ENCODE assay signal across 8 mouse cellular contexts in genomic region chr4:62407730-62408582, GRCm38 (mm10). TPM values are rescaled to one million over a fixed set of nuclear protein-coding genes. Genes with fewer than 3 reads are reported as not detected.
DNase-seq lines count a peak whose midpoint lies in the region; ATAC-seq and TF ChIP-seq lines count a peak whose summit lies in the region.

No protein-coding gene starts in this region.

- peak; percentile 72 for DNase-seq in adipocyte (ENCODE audit: low spot score)
- peak; percentile 48 to 56 for DNase-seq in cerebellum, postnatal 36 days
- peak; percentile 45 for DNase-seq in gastrocnemius, postnatal 10 days
- DNase-seq in induced T-regulatory cell, adult 2 months (ENCODE audit: low read depth): peak; percentile 88
- peak; percentile 47 to 48 for DNase-seq in left cerebral cortex, adult 2 months (ENCODE audit: extremely low spot score in 1 of 2, low spot score in 2 of 2)
- peak; percentile 59 to 81 for DNase-seq in right cerebral cortex, adult 2 months (ENCODE audit: low spot score in 2 of 2)
- DNase-seq in urinary bladder, postnatal 36 days (ENCODE audit: low spot score in 2 of 2): peak; percentile 37 to 55

- H3K4me3 ChIP-seq in left cerebral cortex, adult 2 months: peak overlapping the region; percentile 95

- TF ChIP-seq CTCF in left cerebral cortex, adult 2 months (IDR thresholded peaks at IDR 0.05): peak; percentile 58

- ATAC-seq in megakaryocyte, adult 5-6 weeks (ENCODE audit: poor library complexity, severe bottlenecking): peak; percentile 49

- H3K27ac ChIP-seq in left cerebral cortex, adult 2 months: peak overlapping the region; percentile 79

- intact Hi-C loops in left cerebral cortex, adult 2 months (cut with DNase I): loop anchor here (2.0 to 5.0 kb wide), 4 partner anchors 47 to 201 kb away; partner anchors contain the start of genes Alad, Fkbp15, Hdhd3 and Slc31a1

RNA-seq across cellular contexts. Expression of gene Cdc26, which starts 0.5 kb away (rescaled TPM):
- total RNA-seq in gastrocnemius, postnatal 10 days (2021): 10 to 100 TPM; 53.5 to 59.4 TPM
- total RNA-seq in left cerebral cortex, adult 2 months (2021): 10 to 100 TPM; 42.3 to 43.4 TPM
- total RNA-seq in megakaryocyte, adult 5-6 weeks (2015): 98.2 and 100 TPM in 2 replicates
- total RNA-seq in megakaryocyte, adult 5-6 weeks (2017): 71.7 and 85.0 TPM in 2 replicates

RNA-seq across cellular contexts. Expression of gene Prpf4, which starts 0.6 kb away (rescaled TPM):
- total RNA-seq in gastrocnemius, postnatal 10 days (2021): 10 to 100 TPM; 13.5 to 13.6 TPM
- 10 to 100 TPM; 12.1 to 14.4 TPM for total RNA-seq in left cerebral cortex, adult 2 months (2021)
- 9.3 and 11.2 TPM in 2 replicates for total RNA-seq in megakaryocyte, adult 5-6 weeks (2015)
- 9.2 and 11.2 TPM in 2 replicates for total RNA-seq in megakaryocyte, adult 5-6 weeks (2017)

RNA-seq across cellular contexts. Expression of gene Rnf183, which starts 27.1 kb away (rescaled TPM):
- not detected for total RNA-seq in gastrocnemius, postnatal 10 days (2021)
- not detected for total RNA-seq in left cerebral cortex, adult 2 months (2021)
- not detected in 2 replicates for total RNA-seq in megakaryocyte, adult 5-6 weeks (2015)
- total RNA-seq in megakaryocyte, adult 5-6 weeks (2017): not detected in 2 replicates

RNA-seq across cellular contexts. Expression of gene Slc31a1, which starts 47.4 kb away (rescaled TPM):
- 10 to 100 TPM; 12.4 to 16.6 TPM for total RNA-seq in gastrocnemius, postnatal 10 days (2021)
- total RNA-seq in left cerebral cortex, adult 2 months (2021): 10 to 100 TPM; 11.8 to 12.9 TPM
- total RNA-seq in megakaryocyte, adult 5-6 weeks (2015): 23.2 and 26.1 TPM in 2 replicates
- total RNA-seq in megakaryocyte, adult 5-6 weeks (2017): 20.7 and 25.3 TPM in 2 replicates

RNA-seq across cellular contexts. Expression of gene Fkbp15, which starts 47.6 kb away (rescaled TPM):
- 10 to 100 TPM; 18.0 to 22.0 TPM for total RNA-seq in gastrocnemius, postnatal 10 days (2021)
- total RNA-seq in left cerebral cortex, adult 2 months (2021): 10 to 100 TPM; 35.1 to 41.0 TPM
- 46.8 and 47.6 TPM in 2 replicates for total RNA-seq in megakaryocyte, adult 5-6 weeks (2015)
- total RNA-seq in megakaryocyte, adult 5-6 weeks (2017): 110 and 118 TPM in 2 replicates

Comparison
In these comparisons a context has a peak if more than half of its experiments do, and no peak if none do; other contexts are left out.
1. Peak in every context shown above with its lines: DNase-seq, ATAC-seq, H3K4me3 ChIP-seq and H3K27ac ChIP-seq.